Mouse (Mus musculus) G1E (cell line): Measurements from ENCODE around the gene Rbp2. TPM values are rescaled to one million over a fixed set of nuclear protein-coding genes. Genes with fewer than 3 reads are reported as not detected.

ENCODE experiments used
- ATAC-seq: 2 replicates; pipeline ENCODE4 v1.8.0; 2016; ENCODE audit warnings: mild to moderate bottlenecking; ENCODE audit not compliant: insufficient number of reproducible peaks, poor library complexity, low FRiP score, severe bottlenecking; ENCODE audit errors: extremely low read depth
- DNase-seq: peaks from one replicate; pipeline ENCODE4 v3.0.0; 2012; ENCODE audit warnings: low spot score
- H3K27me3 ChIP-seq: 2 replicates; pipeline ENCODE4 v1.6.1; 2012; ENCODE audit warnings: mild to moderate bottlenecking, low read length, inconsistent platforms; ENCODE audit not compliant: insufficient read depth
- H3K36me3 ChIP-seq: replicated peaks from 2 replicates; pipeline ENCODE3; 2012; ENCODE audit warnings: mild to moderate bottlenecking, inconsistent platforms
- H3K4me1 ChIP-seq: 2 replicates; pipeline ENCODE4 v1.6.1; 2012; ENCODE audit warnings: low read depth, low read length, inconsistent platforms, mixed read lengths; ENCODE audit not compliant: insufficient read depth
- H3K4me3 ChIP-seq: 2 replicates; pipeline ENCODE4 v1.5.1; 2012; ENCODE audit warnings: low read depth, mild to moderate bottlenecking, inconsistent platforms, low read length, moderate library complexity, mixed read lengths
- H3K9me3 ChIP-seq: replicated peaks from 2 replicates; pipeline ENCODE4 v1.6.1; 2012; ENCODE audit warnings: inconsistent platforms
- CTCF ChIP-seq: IDR thresholded peaks from 2 replicates; pipeline ENCODE4 v1.5.1; 2012; ENCODE audit warnings: low read depth, low read length, inconsistent platforms, mixed read lengths
- GATA1 ChIP-seq: IDR thresholded peaks from 2 replicates; pipeline ENCODE4 v1.6.1; 2012; ENCODE audit warnings: borderline replicate concordance, low read length, inconsistent platforms, mixed read lengths
- GATA2 ChIP-seq: IDR thresholded peaks from 2 replicates; pipeline ENCODE4 v1.6.1; 2012; ENCODE audit warnings: low read depth, low read length, inconsistent platforms, borderline replicate concordance
- POLR2AphosphoS5 ChIP-seq: IDR thresholded peaks from 2 replicates; pipeline ENCODE4 v1.6.1; 2012; ENCODE audit warnings: low read depth, low read length, inconsistent platforms; ENCODE audit not compliant: insufficient replicate concordance
- TAL1 ChIP-seq: conservative IDR thresholded peaks from 2 replicates; pipeline ENCODE4 v1.6.1; 2012; ENCODE audit warnings: low read depth, low read length, inconsistent platforms, mixed read lengths
- polyA plus RNA-seq: library from polyadenylated mRNA; stranded (reverse); fragments of >175 nt; gene quantifications from 2 replicates; pipeline ENCODE4 v1.2.3, GENCODE M21; 2012
- total RNA-seq, 2 experiments: library from RNA; stranded (forward) in 1 of 2; stranded (reverse) in 1 of 2; fragments of 200-1000 nt in 1 of 2; fragments of >200 nt in 1 of 2; fragmentation: Nextera tagmentation in 1 of 2; gene quantifications; 2 replicates each; pipeline ENCODE4 v1.2.3; 2014 to 2017

The Rbp2 gene
- total and polyA plus RNA-seq, 3 experiments: 0.39 TPM; not detected in 2

- H3K4me1 ChIP-seq: peaks cover 22% of the 10 kb centered on the region
- H3K36me3 ChIP-seq: no peaks in the 10 kb centered on the region
- TF ChIP-seq POLR2AphosphoS5 (no peak), GATA2 (no peak), TAL1 (no peak), GATA1 (no peak), CTCF (no peak)
- H3K4me3 ChIP-seq: no peak overlapping the region
- H3K9me3 ChIP-seq: no peaks in the 10 kb centered on the region
- ATAC-seq (no peak), DNase-seq (no peak)
- H3K27me3 ChIP-seq: peaks cover 14% of the 10 kb centered on the region
Measured at GRCm38 (mm10) chr9:98499601-98500000, 13.7 kb downstream of the Rbp2 start.

GRCm38 (mm10) chr9:98507480-98507879 is 21.6 kb downstream of the Rbp2 start:
- H3K4me1 ChIP-seq: peaks cover 26% of the 10 kb centered on the region
- DNase-seq (no peak), ATAC-seq (no peak)
- peaks cover 12% of the 10 kb centered on the region; the same call in 1 of the 2 replicates for H3K27me3 ChIP-seq
- H3K9me3 ChIP-seq: no peaks in the 10 kb centered on the region
- H3K4me3 ChIP-seq: no peak overlapping the region
- H3K36me3 ChIP-seq: no peaks in the 10 kb centered on the region
- no peak for TF ChIP-seq CTCF
- TF ChIP-seq POLR2AphosphoS5: no peak
- TF ChIP-seq GATA1: no peak
- TF ChIP-seq GATA2: no peak
- no peak for TF ChIP-seq TAL1

- no peak for DNase-seq
- Histone ChIP-seq H3K9me3 (no peaks in the 10 kb centered on the region), H3K4me3 (no peak overlapping the region), H3K36me3 (no peaks in the 10 kb centered on the region), H3K4me1 (peaks cover 19% of the 10 kb centered on the region), H3K27me3 (peaks cover 15% of the 10 kb centered on the region; the same call in 1 of the 2 replicates)
- TF ChIP-seq GATA2: no peak
- TF ChIP-seq TAL1: no peak
- TF ChIP-seq CTCF: no peak
- no peak for TF ChIP-seq POLR2AphosphoS5
- no peak for TF ChIP-seq GATA1
- peak; percentile 54 for ATAC-seq
Measured at GRCm38 (mm10) chr9:98510363-98511055, 24.6 kb downstream of the Rbp2 start.

GRCm38 (mm10) chr9:98523872-98524271 is 38.0 kb downstream of the Rbp2 start:
- no peaks in the 10 kb centered on the region for H3K9me3 ChIP-seq
- DNase-seq (no peak), ATAC-seq (no peak)
- H3K36me3 ChIP-seq: no peaks in the 10 kb centered on the region
- TF ChIP-seq GATA1 (no peak), TAL1 (no peak), CTCF (no peak), POLR2AphosphoS5 (no peak), GATA2 (no peak)
- H3K4me1 ChIP-seq: peaks cover 4% of the 10 kb centered on the region
- H3K27me3 ChIP-seq: peaks cover 13% of the 10 kb centered on the region
- H3K4me3 ChIP-seq: no peak overlapping the region

- DNase-seq (no peak), ATAC-seq (no peak)
- Histone ChIP-seq H3K4me3 (no peak overlapping the region), H3K36me3 (no peaks in the 10 kb centered on the region), H3K9me3 (no peaks in the 10 kb centered on the region), H3K4me1 (peaks cover 4% of the 10 kb centered on the region), H3K27me3 (peaks cover 14% of the 10 kb centered on the region)
- no peak for TF ChIP-seq GATA2
- no peak for TF ChIP-seq GATA1
- TF ChIP-seq CTCF: no peak
- TF ChIP-seq POLR2AphosphoS5: no peak
Measured at GRCm38 (mm10) chr9:98524786-98525542, 39.0 kb downstream of the Rbp2 start.

GRCm38 (mm10) chr9:98525543-98525924 is 39.6 kb downstream of the Rbp2 start:
- no peaks in the 10 kb centered on the region for H3K36me3 ChIP-seq
- no peaks in the 10 kb centered on the region for H3K9me3 ChIP-seq
- peaks cover 14% of the 10 kb centered on the region for H3K27me3 ChIP-seq
- DNase-seq (no peak), ATAC-seq (no peak)
- no peak overlapping the region for H3K4me3 ChIP-seq
- peaks cover 4% of the 10 kb centered on the region for H3K4me1 ChIP-seq
- TF ChIP-seq POLR2AphosphoS5: no peak
- TF ChIP-seq GATA2: no peak
- no peak for TF ChIP-seq CTCF
